Mouse (Mus musculus): ENCODE data around the gene Tnfsf9. TPM values are rescaled to one million over a fixed set of nuclear protein-coding genes. Genes with fewer than 3 reads are reported as not detected.
"Not testable (repeated sequence)": the region's sequence is repeated elsewhere in the genome, so short reads cannot be mapped to it uniquely, and the experiment has no call there.

Gene Tnfsf9
- polyA plus RNA-seq, 1 experiment, result 11.8 TPM

DNA sequence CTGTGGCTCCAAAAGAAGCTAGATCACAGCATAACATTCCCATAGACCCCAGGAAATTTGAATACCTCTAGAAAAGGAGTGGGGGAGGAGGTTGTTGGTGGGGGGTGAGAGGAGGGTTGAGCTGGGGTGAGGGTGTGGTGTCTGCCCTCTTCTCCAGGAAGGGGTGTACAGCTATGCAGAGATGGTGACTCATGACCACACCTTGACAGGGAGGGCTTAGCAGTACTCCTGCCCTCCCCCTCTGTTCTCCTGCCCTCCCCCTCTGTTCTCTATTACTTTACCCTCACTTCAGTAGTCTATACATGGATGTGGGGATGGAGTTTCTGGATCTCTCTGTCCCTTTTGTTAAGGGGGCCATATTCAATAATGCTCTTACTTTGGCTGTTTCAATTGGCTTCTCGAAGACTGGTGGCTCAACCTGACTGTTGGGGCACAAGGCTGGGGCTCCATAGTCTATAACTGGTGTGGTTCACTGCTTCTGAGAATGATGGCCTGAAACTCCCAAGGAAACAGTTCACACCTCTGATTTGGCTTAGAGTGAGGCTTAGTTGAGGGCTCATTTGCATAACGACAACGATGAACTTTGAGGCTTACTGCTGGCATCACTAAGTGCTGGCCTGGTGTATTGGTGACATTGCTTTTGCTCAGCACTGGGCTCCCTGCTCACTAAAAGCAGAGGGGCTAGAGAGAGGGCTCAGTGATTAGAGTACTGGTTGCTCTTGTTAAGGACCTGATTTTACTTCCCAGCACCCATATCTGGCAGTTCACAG, 20.9 kb downstream of the Tnfsf9 start:
- TF ChIP-seq MYOD1 (IDR thresholded peaks at IDR 0.05; ENCODE audit: control insufficient read depth, insufficient read length, low read depth) (no peak), FOSL1 (IDR thresholded peaks at IDR 0.05; ENCODE audit: insufficient read depth, low read length, poor library complexity, severe bottlenecking) (no peak), USF1 (IDR thresholded peaks at IDR 0.05; ENCODE audit: low read depth) (no peak), MYOG (IDR thresholded peaks at IDR 0.05; ENCODE audit: control insufficient read depth, extremely low read depth, insufficient read length) (no peak), MAX (IDR thresholded peaks at IDR 0.05) (no peak), CEBPB (IDR thresholded peaks at IDR 0.05; ENCODE audit: low read depth) (no peak)
- H3K79me2 ChIP-seq (ENCODE audit: control insufficient read depth, insufficient read depth), result no peaks in the 10 kb centered on the region
- no peaks in the 10 kb centered on the region for H3K79me3 ChIP-seq (ENCODE audit: low read depth)
- H3ac ChIP-seq (ENCODE audit: control insufficient read depth, insufficient read length, low read depth), result no peak overlapping the region
- no peak overlapping the region for H3K4me3 ChIP-seq (ENCODE audit: insufficient read depth, poor library complexity, severe bottlenecking)
- H3K27me3 ChIP-seq (ENCODE audit: control insufficient read depth, insufficient read depth, insufficient read length), result peaks cover 5% of the 10 kb centered on the region
- no peaks in the 10 kb centered on the region for H3K36me3 ChIP-seq (ENCODE audit: control insufficient read depth, insufficient read depth)

DNA sequence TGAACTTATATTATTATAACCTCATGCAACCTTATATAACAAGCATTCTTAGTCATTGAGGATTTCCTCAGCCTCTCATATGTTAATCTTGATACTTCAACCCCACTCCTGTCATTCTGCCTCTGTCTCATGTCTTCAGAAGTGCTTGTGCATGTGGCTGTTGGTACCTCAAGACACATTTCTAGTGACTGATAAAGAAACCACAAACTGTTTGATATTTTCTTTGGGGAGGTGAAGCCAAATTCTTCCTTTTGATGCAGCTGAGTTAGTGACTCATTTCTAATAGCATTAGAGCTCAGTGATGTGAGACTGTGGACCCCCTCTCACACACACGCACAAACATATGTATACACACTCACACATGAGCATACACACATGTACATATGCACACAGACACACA, 26.7 kb downstream of the Tnfsf9 start:
- Histone ChIP-seq H3K79me2 (ENCODE audit: control insufficient read depth, insufficient read depth) (no peaks in the 10 kb centered on the region), H3K4me3 (ENCODE audit: insufficient read depth, poor library complexity, severe bottlenecking) (no peak overlapping the region), H3K79me3 (ENCODE audit: low read depth) (no peaks in the 10 kb centered on the region), H3K36me3 (ENCODE audit: control insufficient read depth, insufficient read depth) (no peaks in the 10 kb centered on the region), H3K27me3 (ENCODE audit: control insufficient read depth, insufficient read depth, insufficient read length) (peaks cover 10% of the 10 kb centered on the region), H3ac (ENCODE audit: control insufficient read depth, insufficient read length, low read depth) (no peak overlapping the region)
- TF ChIP-seq MAX (IDR thresholded peaks at IDR 0.05) (no peak), MYOG (IDR thresholded peaks at IDR 0.05; ENCODE audit: control insufficient read depth, extremely low read depth, insufficient read length) (no peak), MYOD1 (IDR thresholded peaks at IDR 0.05; ENCODE audit: control insufficient read depth, insufficient read length, low read depth) (no peak), CEBPB (IDR thresholded peaks at IDR 0.05; ENCODE audit: low read depth) (no peak), CTCF (IDR thresholded peaks at IDR 0.05; ENCODE audit: control insufficient read depth, insufficient read depth, insufficient read length) (no peak), FOSL1 (IDR thresholded peaks at IDR 0.05; ENCODE audit: insufficient read depth, low read length, poor library complexity, severe bottlenecking) (no peak), USF1 (IDR thresholded peaks at IDR 0.05; ENCODE audit: low read depth) (no peak)

DNA sequence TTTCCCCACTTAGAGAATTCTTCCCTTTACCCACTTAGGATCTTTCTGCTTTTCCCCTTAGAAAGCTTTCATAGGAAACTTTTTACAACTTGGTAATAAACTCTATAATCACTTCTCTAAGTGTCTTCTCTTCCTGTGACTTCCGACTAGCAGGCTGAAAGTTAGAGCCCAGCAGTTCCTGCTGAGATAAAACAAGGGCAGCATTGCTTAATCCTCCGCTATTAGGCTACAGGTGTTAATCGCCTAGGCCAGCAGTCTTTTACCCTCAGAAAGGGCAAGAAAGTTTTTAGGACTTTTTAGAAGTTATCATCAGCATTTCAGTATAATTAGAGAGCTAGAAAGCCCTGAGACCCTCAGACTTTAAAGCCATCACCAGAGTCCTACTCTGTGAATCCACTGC, 28.9 kb downstream of the Tnfsf9 start:
- H3K79me2 ChIP-seq (ENCODE audit: control insufficient read depth, insufficient read depth); H3K36me3 ChIP-seq (ENCODE audit: control insufficient read depth, insufficient read depth); H3ac ChIP-seq (ENCODE audit: control insufficient read depth, insufficient read length, low read depth); H3K27me3 ChIP-seq (ENCODE audit: control insufficient read depth, insufficient read depth, insufficient read length); H3K4me3 ChIP-seq (ENCODE audit: insufficient read depth, poor library complexity, severe bottlenecking); H3K79me3 ChIP-seq (ENCODE audit: low read depth): not testable (repeated sequence)

DNA sequence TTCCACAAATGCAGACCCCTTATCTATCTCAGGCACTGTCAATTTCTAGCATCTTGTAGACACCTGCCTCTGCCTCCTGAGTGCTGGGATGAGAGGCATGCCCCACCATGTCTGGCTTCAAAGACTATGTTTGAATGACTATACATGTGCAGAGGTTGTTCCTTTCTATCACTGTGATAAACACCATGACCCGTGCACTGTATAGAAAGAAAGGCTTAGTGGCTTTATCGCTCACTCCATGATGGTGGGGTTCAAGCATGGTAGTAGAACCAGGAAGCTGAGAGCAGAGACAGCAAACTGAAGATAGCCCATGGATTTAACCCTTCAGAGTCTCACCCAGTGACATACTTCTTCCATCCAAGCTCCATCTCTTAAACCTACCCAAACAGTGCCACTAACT, 29.6 kb downstream of the Tnfsf9 start:
- Histone ChIP-seq H3K79me2 (ENCODE audit: control insufficient read depth, insufficient read depth) (no peaks in the 10 kb centered on the region), H3ac (ENCODE audit: control insufficient read depth, insufficient read length, low read depth) (no peak overlapping the region), H3K27me3 (ENCODE audit: control insufficient read depth, insufficient read depth, insufficient read length) (peaks cover 5% of the 10 kb centered on the region), H3K79me3 (ENCODE audit: low read depth) (no peaks in the 10 kb centered on the region), H3K36me3 (ENCODE audit: control insufficient read depth, insufficient read depth) (no peaks in the 10 kb centered on the region), H3K4me3 (ENCODE audit: insufficient read depth, poor library complexity, severe bottlenecking) (no peak overlapping the region)
- TF ChIP-seq MYOG (IDR thresholded peaks at IDR 0.05; ENCODE audit: control insufficient read depth, extremely low read depth, insufficient read length) (no peak), USF1 (IDR thresholded peaks at IDR 0.05; ENCODE audit: low read depth) (no peak), CTCF (IDR thresholded peaks at IDR 0.05; ENCODE audit: control insufficient read depth, insufficient read depth, insufficient read length) (no peak), FOSL1 (IDR thresholded peaks at IDR 0.05; ENCODE audit: insufficient read depth, low read length, poor library complexity, severe bottlenecking) (no peak), MAX (IDR thresholded peaks at IDR 0.05) (no peak), CEBPB (IDR thresholded peaks at IDR 0.05; ENCODE audit: low read depth) (no peak), MYOD1 (IDR thresholded peaks at IDR 0.05; ENCODE audit: control insufficient read depth, insufficient read length, low read depth) (no peak)

GRCm38 (mm10) chr17:57135635-57136034, 30.5 kb downstream of the Tnfsf9 start:
- Histone ChIP-seq H3K79me2 (ENCODE audit: control insufficient read depth, insufficient read depth) (no peaks in the 10 kb centered on the region), H3K4me3 (ENCODE audit: insufficient read depth, poor library complexity, severe bottlenecking) (no peak overlapping the region), H3K36me3 (ENCODE audit: control insufficient read depth, insufficient read depth) (no peaks in the 10 kb centered on the region), H3K27me3 (ENCODE audit: control insufficient read depth, insufficient read depth, insufficient read length) (peaks cover 5% of the 10 kb centered on the region), H3ac (ENCODE audit: control insufficient read depth, insufficient read length, low read depth) (no peak overlapping the region), H3K79me3 (ENCODE audit: low read depth) (no peaks in the 10 kb centered on the region)
- TF ChIP-seq CEBPB (IDR thresholded peaks at IDR 0.05; ENCODE audit: low read depth) (no peak), MYOD1 (IDR thresholded peaks at IDR 0.05; ENCODE audit: control insufficient read depth, insufficient read length, low read depth) (no peak), FOSL1 (IDR thresholded peaks at IDR 0.05; ENCODE audit: insufficient read depth, low read length, poor library complexity, severe bottlenecking) (no peak), MAX (IDR thresholded peaks at IDR 0.05) (no peak), MYOG (IDR thresholded peaks at IDR 0.05; ENCODE audit: control insufficient read depth, extremely low read depth, insufficient read length) (no peak), USF1 (IDR thresholded peaks at IDR 0.05; ENCODE audit: low read depth) (no peak), CTCF (IDR thresholded peaks at IDR 0.05; ENCODE audit: control insufficient read depth, insufficient read depth, insufficient read length) (no peak)

GRCm38 (mm10) chr17:57138676-57139075, 33.6 kb downstream of the Tnfsf9 start:
- no peak overlapping the region for H3K4me3 ChIP-seq (ENCODE audit: insufficient read depth, poor library complexity, severe bottlenecking)
- TF ChIP-seq MAX (IDR thresholded peaks at IDR 0.05) (no peak), CEBPB (IDR thresholded peaks at IDR 0.05; ENCODE audit: low read depth) (no peak), MYOD1 (IDR thresholded peaks at IDR 0.05; ENCODE audit: control insufficient read depth, insufficient read length, low read depth) (no peak), CTCF (IDR thresholded peaks at IDR 0.05; ENCODE audit: control insufficient read depth, insufficient read depth, insufficient read length) (no peak), USF1 (IDR thresholded peaks at IDR 0.05; ENCODE audit: low read depth) (no peak), FOSL1 (IDR thresholded peaks at IDR 0.05; ENCODE audit: insufficient read depth, low read length, poor library complexity, severe bottlenecking) (no peak), MYOG (IDR thresholded peaks at IDR 0.05; ENCODE audit: control insufficient read depth, extremely low read depth, insufficient read length) (no peak)
- H3K36me3 ChIP-seq (ENCODE audit: control insufficient read depth, insufficient read depth), result no peaks in the 10 kb centered on the region
- H3K79me3 ChIP-seq (ENCODE audit: low read depth), result no peaks in the 10 kb centered on the region
- H3K27me3 ChIP-seq (ENCODE audit: control insufficient read depth, insufficient read depth, insufficient read length), result peaks cover 7% of the 10 kb centered on the region
- H3ac ChIP-seq (ENCODE audit: control insufficient read depth, insufficient read length, low read depth), result no peak overlapping the region
- H3K79me2 ChIP-seq (ENCODE audit: control insufficient read depth, insufficient read depth), result no peaks in the 10 kb centered on the region
